Mouse (Mus musculus): ENCODE data around the gene Gtf3a. TPM values are rescaled to one million over a fixed set of nuclear protein-coding genes. Genes with fewer than 3 reads are reported as not detected.
"Not testable (repeated sequence)": the region's sequence is repeated elsewhere in the genome, so short reads cannot be mapped to it uniquely, and the experiment has no call there.

The Gtf3a gene
- polyA plus RNA-seq, 1 experiment from 2014 or later = 125 TPM

DNA sequence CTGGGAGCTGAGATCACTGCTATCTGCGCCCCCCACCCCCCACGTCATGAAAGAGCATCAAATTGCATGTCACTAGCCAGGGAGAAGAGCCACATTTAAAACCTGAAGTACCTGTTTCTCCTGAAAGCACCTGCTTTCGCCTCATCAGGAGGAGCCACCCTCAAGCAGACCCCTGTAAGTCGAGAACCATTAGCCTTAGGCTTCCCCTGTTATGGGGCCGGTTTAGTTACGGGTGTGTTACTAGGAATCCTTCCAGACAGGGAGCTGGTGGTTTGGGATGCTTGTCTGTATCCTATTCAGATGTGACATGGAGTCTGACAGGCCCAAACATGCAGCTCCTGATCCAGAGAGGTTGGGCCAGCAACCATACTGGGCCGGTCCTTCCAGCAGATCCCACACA lies 35.1 kb upstream of the Gtf3a start:
- no peak for ATAC-seq (replicated peaks; ENCODE audit: low FRiP score)
- no peaks in the 10 kb centered on the region for H3K27me3 ChIP-seq (ENCODE audit: control insufficient read depth, insufficient read depth, low read length)
- H3K4me3 ChIP-seq (ENCODE audit: low read depth, low read length) = no peak overlapping the region
- H3K9ac ChIP-seq (ENCODE audit: low read length) = no peak overlapping the region
- WGBS = 83% methylated on average over 7 of the region's 7 CpGs
- no peak overlapping the region for H3K4me2 ChIP-seq (ENCODE audit: low read depth, low read length, severe bottlenecking)
- no peak for DNase-seq (ENCODE audit: low spot score)
- H3K36me3 ChIP-seq (ENCODE audit: control insufficient read depth, insufficient read depth, low read length) = no peaks in the 10 kb centered on the region
- no peak overlapping the region for H3K27ac ChIP-seq (ENCODE audit: low read depth, low read length)
- H3K4me1 ChIP-seq (replicated peaks; ENCODE audit: control insufficient read depth, insufficient read depth, low read length) = no peaks in the 10 kb centered on the region
- no peaks in the 10 kb centered on the region for H3K9me3 ChIP-seq (ENCODE audit: control insufficient read depth, low read length)

DNA sequence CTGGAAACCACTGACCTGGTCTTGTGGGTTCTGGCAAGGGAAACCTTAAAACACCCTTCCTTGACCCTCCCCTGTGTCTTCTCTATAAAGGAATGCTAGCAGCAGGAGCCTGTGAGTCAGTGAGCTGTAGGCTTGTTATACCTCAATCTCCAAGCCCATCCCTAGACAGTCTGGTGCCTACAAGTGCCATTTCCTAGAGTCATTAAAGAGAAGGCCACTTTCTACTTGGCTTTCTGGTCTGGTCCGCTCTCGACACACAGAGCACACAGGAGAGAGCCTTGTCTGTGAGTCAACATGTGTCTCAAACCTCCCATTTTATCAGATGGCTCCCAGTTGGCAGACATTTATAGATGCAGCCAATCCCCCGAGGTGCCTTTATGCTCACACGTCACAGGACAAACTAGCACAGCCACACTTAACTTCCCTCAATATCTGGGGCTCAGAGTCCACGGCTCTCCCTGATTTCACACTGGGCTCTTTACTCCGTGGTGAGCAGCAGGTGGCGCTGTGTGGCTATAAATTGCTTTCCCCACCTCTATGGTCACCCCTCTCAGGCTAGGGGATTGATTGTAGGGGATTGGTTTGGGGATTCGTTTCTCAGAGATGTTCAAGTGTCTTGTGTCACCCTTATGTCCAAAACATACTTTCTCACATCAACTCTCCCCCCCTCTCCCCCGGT lies 34.2 kb upstream of the Gtf3a start:
- Histone ChIP-seq H3K36me3 (ENCODE audit: control insufficient read depth, insufficient read depth, low read length) (no peaks in the 10 kb centered on the region), H3K27me3 (ENCODE audit: control insufficient read depth, insufficient read depth, low read length) (no peaks in the 10 kb centered on the region), H3K4me3 (ENCODE audit: low read depth, low read length) (no peak overlapping the region), H3K9ac (ENCODE audit: low read length) (no peak overlapping the region), H3K4me2 (ENCODE audit: low read depth, low read length, severe bottlenecking) (no peak overlapping the region), H3K4me1 (replicated peaks; ENCODE audit: control insufficient read depth, insufficient read depth, low read length) (no peaks in the 10 kb centered on the region), H3K27ac (ENCODE audit: low read depth, low read length) (no peak overlapping the region), H3K9me3 (ENCODE audit: control insufficient read depth, low read length) (no peaks in the 10 kb centered on the region)
- 25% methylated on average over 9 of the region's 9 CpGs for WGBS
- DNase-seq (ENCODE audit: low spot score) = peak; percentile 78
- peak; percentile 49; the same call in 1 of the 2 replicates for ATAC-seq (replicated peaks; ENCODE audit: low FRiP score)

DNA sequence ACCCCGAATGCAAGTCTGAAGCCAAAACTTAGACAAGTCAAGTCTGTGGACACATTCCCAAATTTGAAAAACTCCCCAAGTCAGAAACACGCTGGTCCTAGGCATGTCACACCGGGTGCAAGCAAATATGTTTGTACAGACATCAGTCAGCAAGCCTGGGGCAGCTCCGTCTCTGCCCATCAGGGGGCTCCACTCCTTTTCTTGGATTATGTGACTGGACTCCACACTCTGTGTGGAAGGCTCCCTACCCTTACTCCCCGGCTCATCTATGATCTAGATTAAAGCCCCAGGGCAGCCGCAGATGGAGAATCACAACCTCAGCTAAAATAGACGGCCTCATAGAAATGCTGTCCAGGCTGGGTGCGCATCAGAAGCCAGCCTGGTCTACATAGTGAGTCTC lies 32.2 kb upstream of the Gtf3a start:
- no peak overlapping the region for H3K9ac ChIP-seq (ENCODE audit: low read length)
- no peaks in the 10 kb centered on the region for H3K9me3 ChIP-seq (ENCODE audit: control insufficient read depth, low read length)
- no peak overlapping the region for H3K4me3 ChIP-seq (ENCODE audit: low read depth, low read length)
- ATAC-seq (replicated peaks; ENCODE audit: low FRiP score) (no peak), DNase-seq (ENCODE audit: low spot score) (no peak)
- 73% methylated on average over 8 of the region's 8 CpGs for WGBS
- no peak overlapping the region for H3K4me2 ChIP-seq (ENCODE audit: low read depth, low read length, severe bottlenecking)
- no peaks in the 10 kb centered on the region for H3K36me3 ChIP-seq (ENCODE audit: control insufficient read depth, insufficient read depth, low read length)
- 0 out of 2 replicates have a peak, but pooled peaks cover 2% of the 10 kb centered on the region for H3K4me1 ChIP-seq (replicated peaks; ENCODE audit: control insufficient read depth, insufficient read depth, low read length)
- H3K27ac ChIP-seq (ENCODE audit: low read depth, low read length) = no peak overlapping the region
- H3K27me3 ChIP-seq (ENCODE audit: control insufficient read depth, insufficient read depth, low read length) = no peaks in the 10 kb centered on the region

DNA sequence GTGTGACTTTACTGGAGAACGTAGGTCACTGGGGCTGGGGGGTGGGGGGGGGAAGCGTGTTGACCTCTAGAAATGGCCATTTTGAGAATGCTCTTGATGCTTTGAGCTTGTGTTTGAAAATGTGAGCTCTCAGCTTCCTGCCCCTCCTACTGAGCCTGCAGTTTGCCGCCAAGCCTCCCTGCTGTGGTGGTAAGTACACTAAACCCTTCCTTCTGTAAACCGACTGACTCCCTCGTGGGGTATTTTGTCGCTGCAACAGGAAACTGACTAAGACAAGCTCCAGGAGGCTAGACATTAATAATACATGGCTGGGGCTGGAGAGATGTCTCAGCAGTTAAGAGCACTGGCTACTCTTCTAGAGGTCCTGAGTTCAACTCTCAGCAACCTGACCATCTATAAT lies 31.7 kb upstream of the Gtf3a start:
- ATAC-seq (replicated peaks; ENCODE audit: low FRiP score) (no peak), DNase-seq (ENCODE audit: low spot score) (no peak)
- Histone ChIP-seq H3K27ac (ENCODE audit: low read depth, low read length) (no peak overlapping the region), H3K4me2 (ENCODE audit: low read depth, low read length, severe bottlenecking) (no peak overlapping the region), H3K4me3 (ENCODE audit: low read depth, low read length) (no peak overlapping the region), H3K36me3 (ENCODE audit: control insufficient read depth, insufficient read depth, low read length) (no peaks in the 10 kb centered on the region), H3K27me3 (ENCODE audit: control insufficient read depth, insufficient read depth, low read length) (no peaks in the 10 kb centered on the region), H3K9ac (ENCODE audit: low read length) (no peak overlapping the region), H3K9me3 (ENCODE audit: control insufficient read depth, low read length) (no peaks in the 10 kb centered on the region), H3K4me1 (replicated peaks; ENCODE audit: control insufficient read depth, insufficient read depth, low read length) (0 out of 2 replicates have a peak, but pooled peaks cover 2% of the 10 kb centered on the region)
- WGBS = 33% methylated on average over 6 of the region's 6 CpGs

DNA sequence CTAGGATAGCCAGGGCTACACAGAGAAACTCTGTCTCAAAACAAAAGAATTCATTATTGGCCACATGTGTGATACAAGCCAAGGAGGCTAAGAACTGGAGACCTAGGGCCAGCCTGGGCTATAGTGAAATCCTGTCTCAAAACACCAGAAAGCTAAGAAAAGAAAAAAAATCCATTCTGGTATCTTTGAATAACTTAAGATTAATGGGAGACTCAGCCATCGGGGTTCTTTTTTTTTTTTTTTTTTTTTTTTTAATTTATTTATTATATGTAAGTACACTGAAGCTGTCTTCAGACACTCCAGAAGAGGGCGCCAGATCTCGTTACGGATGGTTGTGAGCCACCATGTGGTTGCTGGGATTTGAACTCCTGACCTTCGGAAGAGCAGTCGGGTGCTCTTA lies 31.1 kb upstream of the Gtf3a start:
- not testable (repeated sequence) for H3K36me3 ChIP-seq (ENCODE audit: control insufficient read depth, insufficient read depth, low read length); H3K27ac ChIP-seq (ENCODE audit: low read depth, low read length); DNase-seq (ENCODE audit: low spot score); H3K4me2 ChIP-seq (ENCODE audit: low read depth, low read length, severe bottlenecking); H3K9me3 ChIP-seq (ENCODE audit: control insufficient read depth, low read length); H3K4me1 ChIP-seq (replicated peaks; ENCODE audit: control insufficient read depth, insufficient read depth, low read length); H3K4me3 ChIP-seq (ENCODE audit: low read depth, low read length); H3K27me3 ChIP-seq (ENCODE audit: control insufficient read depth, insufficient read depth, low read length); ATAC-seq (replicated peaks; ENCODE audit: low FRiP score); H3K9ac ChIP-seq (ENCODE audit: low read length)
- WGBS = 75% methylated on average over 6 of the region's 6 CpGs

DNA sequence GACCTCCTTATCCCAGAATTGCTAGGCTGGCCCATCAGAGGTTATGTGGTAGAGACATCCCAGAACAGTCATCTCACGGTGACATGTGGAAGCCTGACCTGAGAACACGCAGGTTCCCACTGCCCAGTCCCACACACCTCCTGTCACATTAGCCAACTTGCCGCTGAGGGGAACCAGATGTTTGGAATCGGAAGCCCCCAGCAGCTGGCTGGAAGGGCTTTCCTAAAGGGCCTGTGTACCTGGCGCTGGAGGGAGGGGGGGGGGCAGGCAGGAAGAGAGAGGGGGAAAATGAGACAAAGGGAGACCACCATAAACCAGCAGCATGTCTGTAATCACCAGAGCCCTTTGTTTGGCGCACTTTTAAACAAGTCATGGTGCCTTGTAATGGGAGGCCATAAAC lies 28.6 kb upstream of the Gtf3a start:
- Histone ChIP-seq H3K4me3 (ENCODE audit: low read depth, low read length) (no peak overlapping the region), H3K36me3 (ENCODE audit: control insufficient read depth, insufficient read depth, low read length) (no peaks in the 10 kb centered on the region), H3K27me3 (ENCODE audit: control insufficient read depth, insufficient read depth, low read length) (no peaks in the 10 kb centered on the region), H3K9me3 (ENCODE audit: control insufficient read depth, low read length) (no peaks in the 10 kb centered on the region), H3K4me1 (replicated peaks; ENCODE audit: control insufficient read depth, insufficient read depth, low read length) (0 out of 2 replicates have a peak, but pooled peaks cover 2% of the 10 kb centered on the region), H3K27ac (ENCODE audit: low read depth, low read length) (no peak overlapping the region), H3K4me2 (ENCODE audit: low read depth, low read length, severe bottlenecking) (peak overlapping the region; percentile 45; the same call in 1 of the 2 replicates), H3K9ac (ENCODE audit: low read length) (peak overlapping the region; percentile 7; the same call in 1 of the 2 replicates)
- DNase-seq (ENCODE audit: low spot score) (no peak), ATAC-seq (replicated peaks; ENCODE audit: low FRiP score) (no peak; the same call in 1 of the 2 replicates)
- WGBS = 34% methylated on average over 6 of the region's 6 CpGs

DNA sequence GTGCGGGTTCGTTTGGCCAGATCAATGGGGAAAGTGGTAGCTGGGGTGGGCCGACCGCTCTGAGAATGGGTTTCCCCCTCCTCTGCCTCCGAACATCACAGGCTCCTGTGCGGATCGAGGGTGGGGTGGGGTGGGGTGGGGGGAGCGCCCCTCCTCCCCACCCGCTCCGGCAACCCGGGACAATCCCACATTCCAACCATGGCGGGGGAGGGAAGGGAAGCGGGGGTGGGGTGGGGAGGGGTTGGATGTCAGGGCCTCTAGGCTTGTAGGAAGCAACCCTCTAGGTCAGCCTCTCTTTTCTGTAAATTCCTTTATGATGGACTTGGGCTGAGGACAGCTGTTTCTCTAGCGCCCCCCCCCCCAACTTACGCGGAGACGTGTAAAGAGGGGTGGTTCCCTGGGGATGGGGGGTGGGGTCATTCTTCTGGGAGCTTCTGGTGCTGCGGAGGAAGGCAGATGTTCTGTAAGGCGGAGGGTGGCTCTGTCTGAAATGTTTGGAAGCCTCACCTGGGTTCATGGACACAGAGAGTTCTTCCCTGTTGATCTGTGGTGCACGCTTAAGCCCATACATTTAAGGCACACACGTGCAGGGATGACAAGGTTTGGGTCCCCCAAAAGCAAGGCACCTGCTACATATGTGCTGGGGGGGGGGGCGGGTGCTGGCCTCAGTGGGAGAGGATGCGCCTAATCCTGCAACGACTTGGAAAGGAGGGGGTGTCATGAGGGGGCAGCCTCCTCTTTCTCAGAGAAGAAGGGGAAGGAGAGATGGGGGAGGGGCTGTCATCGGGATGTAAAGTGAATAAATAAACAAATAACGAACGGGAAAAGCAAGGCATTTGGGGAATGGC lies 27.9 kb upstream of the Gtf3a start:
- Histone ChIP-seq H3K4me3 (ENCODE audit: low read depth, low read length) (peak overlapping the region; percentile 15), H3K4me2 (ENCODE audit: low read depth, low read length, severe bottlenecking) (peak overlapping the region; percentile 45; the same call in 1 of the 2 replicates), H3K27ac (ENCODE audit: low read depth, low read length) (no peak overlapping the region), H3K4me1 (replicated peaks; ENCODE audit: control insufficient read depth, insufficient read depth, low read length) (0 out of 2 replicates have a peak, but pooled peaks cover 2% of the 10 kb centered on the region), H3K9me3 (ENCODE audit: control insufficient read depth, low read length) (no peaks in the 10 kb centered on the region; the same call in 1 of the 2 replicates), H3K36me3 (ENCODE audit: control insufficient read depth, insufficient read depth, low read length) (no peaks in the 10 kb centered on the region), H3K27me3 (ENCODE audit: control insufficient read depth, insufficient read depth, low read length) (no peaks in the 10 kb centered on the region), H3K9ac (ENCODE audit: low read length) (peak overlapping the region; percentile 7)
- ATAC-seq (replicated peaks; ENCODE audit: low FRiP score) = peak; percentile 56; the same call in 1 of the 2 replicates
- DNase-seq (ENCODE audit: low spot score) = no peak
- 7% methylated on average over 26 of the region's 27 CpGs for WGBS

DNA sequence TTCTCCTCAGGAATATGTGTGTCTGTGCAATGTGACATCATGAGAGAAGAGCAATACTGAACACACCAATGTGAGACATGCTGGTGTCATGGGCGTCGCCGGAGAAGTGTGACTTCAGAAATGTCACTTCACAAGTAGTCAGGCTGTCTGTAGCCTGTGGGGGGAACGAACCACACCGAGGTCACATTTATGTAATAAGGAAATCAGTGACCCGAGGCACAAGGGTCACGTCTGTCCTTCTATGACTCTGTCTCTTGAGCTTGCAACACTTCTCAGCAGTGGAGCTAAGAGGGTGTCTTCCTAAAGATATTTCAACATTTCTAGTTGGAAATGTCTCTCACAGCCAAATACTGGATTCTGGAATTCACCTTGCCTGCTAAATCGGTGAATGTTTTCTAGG lies 27.2 kb upstream of the Gtf3a start:
- Histone ChIP-seq H3K27me3 (ENCODE audit: control insufficient read depth, insufficient read depth, low read length) (no peaks in the 10 kb centered on the region), H3K36me3 (ENCODE audit: control insufficient read depth, insufficient read depth, low read length) (no peaks in the 10 kb centered on the region), H3K27ac (ENCODE audit: low read depth, low read length) (no peak overlapping the region), H3K4me1 (replicated peaks; ENCODE audit: control insufficient read depth, insufficient read depth, low read length) (0 out of 2 replicates have a peak, but pooled peaks cover 2% of the 10 kb centered on the region), H3K9me3 (ENCODE audit: control insufficient read depth, low read length) (no peaks in the 10 kb centered on the region; the same call in 1 of the 2 replicates), H3K9ac (ENCODE audit: low read length) (no peak overlapping the region), H3K4me2 (ENCODE audit: low read depth, low read length, severe bottlenecking) (no peak overlapping the region), H3K4me3 (ENCODE audit: low read depth, low read length) (no peak overlapping the region)
- no peak for ATAC-seq (replicated peaks; ENCODE audit: low FRiP score)
- no peak for DNase-seq (ENCODE audit: low spot score)
- WGBS = 61% methylated on average over 8 of the region's 8 CpGs

All from forebrain, embryonic 11.5 days (tissue).